Mouse (Mus musculus) forebrain, embryonic 11.5 days (tissue): ENCODE measurements around the gene Trim2. TPM values are rescaled to one million over a fixed set of nuclear protein-coding genes. Genes with fewer than 3 reads are reported as not detected.

ENCODE experiments used
- ATAC-seq: fragments of 200-750 bp; cut with Nextera tagmentation; replicated peaks from 2 replicates; pipeline ENCODE4 v1.8.0; 2017; ENCODE audit warnings: moderate TSS enrichment; ENCODE audit not compliant: low FRiP score
- DNase-seq: peaks from one replicate; pipeline ENCODE4 v3.0.0-alpha.2; 2017; ENCODE audit warnings: low spot score
- H3K27ac ChIP-seq: fragments of 300-500 bp; sonication (generic); 2 replicates; pipeline ENCODE4 v1.5.1; 2014; ENCODE audit warnings: low read depth, low read length
- H3K27me3 ChIP-seq: fragments of 300-500 bp; sonication (generic); 2 replicates; pipeline ENCODE4 v1.6.1; 2014; ENCODE audit warnings: mild to moderate bottlenecking, low read length, mixed read lengths; ENCODE audit not compliant: control insufficient read depth, insufficient read depth
- H3K36me3 ChIP-seq: fragments of 300-500 bp; sonication (generic); 2 replicates; pipeline ENCODE4 v1.6.1; 2014; ENCODE audit warnings: mild to moderate bottlenecking, low read length, moderate library complexity, mixed read lengths; ENCODE audit not compliant: control insufficient read depth, insufficient read depth
- H3K4me1 ChIP-seq: fragments of 300-500 bp; sonication (generic); replicated peaks from 2 replicates; pipeline ENCODE4 v1.6.1; 2014; ENCODE audit warnings: low read length, mixed read lengths; ENCODE audit not compliant: control insufficient read depth, insufficient read depth
- H3K4me2 ChIP-seq: fragments of 300-500 bp; sonication (generic); 2 replicates; pipeline ENCODE4 v1.6.1; 2014; ENCODE audit warnings: low read depth, mild to moderate bottlenecking, low read length, moderate library complexity, mixed read lengths; ENCODE audit not compliant: severe bottlenecking
- H3K4me3 ChIP-seq: fragments of 300-500 bp; sonication (generic); 2 replicates; pipeline ENCODE4 v1.5.1; 2014; ENCODE audit warnings: low read depth, low read length
- H3K9ac ChIP-seq: fragments of 300-500 bp; sonication (generic); 2 replicates; pipeline ENCODE4 v1.6.1; 2014; ENCODE audit warnings: low read length
- H3K9me3 ChIP-seq: fragments of 300-500 bp; sonication (generic); 2 replicates; pipeline ENCODE4 v1.6.1; 2016; ENCODE audit warnings: low read length, mixed read lengths; ENCODE audit not compliant: control insufficient read depth
- WGBS: fragments of 180-500 bp; shearing (Covaris S2); extraction: QIAGEN DNeasy Blood & Tissue Kit; methylation state at CpG from one replicate; pipeline ENCODE4 v1.1.7; 2014; 5-methylcytosine and 5-hydroxymethylcytosine counted together
- polyA plus RNA-seq: library from polyadenylated mRNA; unstranded; fragments of >200 nt; fragmentation: Nextera tagmentation; extraction: Ambion mirVana; gene quantifications from 2 replicates; pipeline ENCODE4 v1.2.1, GENCODE M21; 2014

Trim2 gene
- polyA plus RNA-seq, 1 experiment from 2014 or later = 70.3 TPM

DNA sequence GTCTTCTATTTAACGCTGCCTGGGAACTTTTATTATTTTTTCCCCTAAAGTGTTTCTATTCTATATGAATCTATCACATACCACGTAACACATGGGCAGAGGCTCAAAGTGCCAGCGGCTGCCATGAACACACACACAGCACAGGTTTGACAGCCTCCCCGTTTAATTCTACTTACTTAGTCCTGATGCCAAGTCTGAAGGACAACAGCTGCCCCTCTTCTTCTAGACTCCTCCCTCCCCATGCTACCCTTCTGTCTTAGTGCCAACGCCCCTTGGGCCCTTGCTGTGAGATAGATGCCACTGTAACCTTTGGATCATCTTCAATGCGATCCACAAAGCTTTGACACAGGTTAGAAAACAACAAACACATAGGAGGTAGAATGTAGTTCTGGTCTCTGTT lies 44.8 kb downstream of the Trim2 start:
- Histone ChIP-seq H3K4me1 (peaks cover 17% of the 10 kb centered on the region), H3K9ac (no peak overlapping the region), H3K9me3 (no peaks in the 10 kb centered on the region), H3K4me3 (no peak overlapping the region), H3K27ac (no peak overlapping the region), H3K27me3 (peaks cover 4% of the 10 kb centered on the region; the same call in 1 of the 2 replicates), H3K4me2 (no peak overlapping the region), H3K36me3 (no peaks in the 10 kb centered on the region)
- DNase-seq = no peak
- no peak for ATAC-seq
- WGBS = 86% methylated on average over 6 of the region's 6 CpGs

DNA sequence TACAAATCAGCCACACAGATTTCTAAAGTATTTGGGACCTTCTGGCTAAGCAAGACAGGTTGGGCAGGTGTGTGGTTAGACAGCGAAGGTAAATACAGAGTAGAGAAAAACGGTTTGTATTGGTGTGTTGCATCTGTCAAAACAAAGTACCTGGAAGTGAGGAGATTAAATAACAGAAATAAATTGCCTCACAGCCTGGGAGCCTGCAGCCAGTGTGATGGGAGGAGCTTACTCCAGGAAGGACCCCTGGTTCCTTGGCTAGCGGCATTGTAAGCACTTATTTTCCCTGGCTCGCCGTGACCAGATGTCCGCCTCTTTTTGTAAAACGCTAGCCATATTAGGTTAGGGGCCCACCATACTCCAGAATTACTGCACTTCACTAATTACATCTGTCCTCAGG lies 45.8 kb downstream of the Trim2 start:
- WGBS = 18% methylated on average over 7 of the region's 7 CpGs
- H3K4me1 ChIP-seq = peaks cover 17% of the 10 kb centered on the region
- no peak overlapping the region for H3K4me3 ChIP-seq
- no peaks in the 10 kb centered on the region for H3K9me3 ChIP-seq
- no peak overlapping the region for H3K9ac ChIP-seq
- DNase-seq (no peak), ATAC-seq (no peak; the same call in 1 of the 2 replicates)
- no peak overlapping the region for H3K4me2 ChIP-seq
- no peak overlapping the region for H3K27ac ChIP-seq
- no peaks in the 10 kb centered on the region for H3K36me3 ChIP-seq
- peaks cover 4% of the 10 kb centered on the region; the same call in 1 of the 2 replicates for H3K27me3 ChIP-seq

DNA sequence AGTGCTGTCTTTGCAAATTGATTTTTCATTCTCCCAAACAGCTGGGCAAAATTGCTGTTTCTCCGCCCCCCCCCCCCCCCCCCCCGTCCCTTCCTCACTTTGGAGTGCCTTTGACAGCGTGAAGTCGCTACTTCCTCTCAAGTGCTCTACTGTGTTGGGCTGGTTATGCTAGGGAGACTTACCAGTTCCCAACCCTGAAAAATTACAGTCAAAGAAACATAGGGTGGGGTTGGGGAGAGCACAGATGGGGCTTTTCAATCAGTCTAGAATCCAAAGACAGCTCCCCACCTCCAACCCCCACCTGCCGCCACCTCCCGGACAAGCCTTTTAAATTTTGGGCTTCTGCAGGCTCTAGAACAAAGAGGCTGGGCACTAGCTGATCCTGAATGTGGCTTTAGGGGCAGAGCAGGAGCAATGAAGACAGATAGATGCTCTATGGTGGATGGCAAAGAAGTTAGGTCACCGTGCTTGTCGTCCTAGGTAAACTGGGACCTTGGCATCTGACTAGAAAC lies 46.6 kb downstream of the Trim2 start:
- Histone ChIP-seq H3K36me3 (no peaks in the 10 kb centered on the region), H3K4me3 (peak overlapping the region; percentile 56), H3K27me3 (peaks cover 4% of the 10 kb centered on the region; the same call in 1 of the 2 replicates), H3K9me3 (no peaks in the 10 kb centered on the region), H3K27ac (no peak overlapping the region), H3K4me2 (peak overlapping the region; percentile 100), H3K4me1 (peaks cover 17% of the 10 kb centered on the region), H3K9ac (peak overlapping the region; percentile 84)
- 5% methylated on average over 5 of the region's 8 CpGs for WGBS
- ATAC-seq (peak; percentile 66), DNase-seq (no peak)

DNA sequence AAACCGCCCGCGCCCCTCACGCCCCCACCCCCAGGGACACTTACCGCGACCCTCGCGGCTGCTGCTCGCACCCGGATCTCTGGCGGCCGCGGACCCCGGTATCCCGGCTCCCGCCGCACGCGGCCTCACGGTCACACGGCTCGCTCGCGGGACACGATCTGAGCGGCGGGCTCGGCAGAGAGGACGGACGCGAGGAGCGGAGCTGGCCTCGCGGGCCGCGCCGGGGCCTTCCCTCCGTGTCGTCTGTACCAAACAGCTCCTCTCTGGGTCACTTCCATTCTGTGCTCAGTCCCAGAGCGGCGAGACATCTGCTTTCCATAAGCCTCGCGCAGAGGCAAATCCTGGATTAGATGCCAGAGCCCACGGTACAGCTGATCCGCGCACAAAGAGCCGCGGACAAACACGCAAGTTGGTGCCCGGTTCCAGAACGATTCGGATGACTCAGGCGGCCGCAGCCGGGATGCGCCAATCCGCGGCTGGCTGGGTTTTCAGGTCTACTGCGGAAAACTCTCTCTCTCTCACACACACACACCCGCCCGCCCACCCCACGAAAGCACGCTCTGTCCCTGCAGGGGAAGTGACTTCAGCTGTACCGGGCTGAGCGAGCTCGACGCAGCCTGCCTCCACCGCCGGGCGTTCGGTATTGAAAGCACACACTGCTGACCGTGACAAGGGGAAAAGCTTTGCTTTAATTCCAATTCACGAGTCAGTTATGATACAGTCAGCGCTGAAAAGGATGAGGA lies 47.2 kb downstream of the Trim2 start:
- no peaks in the 10 kb centered on the region for H3K36me3 ChIP-seq
- peaks cover 14% of the 10 kb centered on the region for H3K4me1 ChIP-seq

DNA sequence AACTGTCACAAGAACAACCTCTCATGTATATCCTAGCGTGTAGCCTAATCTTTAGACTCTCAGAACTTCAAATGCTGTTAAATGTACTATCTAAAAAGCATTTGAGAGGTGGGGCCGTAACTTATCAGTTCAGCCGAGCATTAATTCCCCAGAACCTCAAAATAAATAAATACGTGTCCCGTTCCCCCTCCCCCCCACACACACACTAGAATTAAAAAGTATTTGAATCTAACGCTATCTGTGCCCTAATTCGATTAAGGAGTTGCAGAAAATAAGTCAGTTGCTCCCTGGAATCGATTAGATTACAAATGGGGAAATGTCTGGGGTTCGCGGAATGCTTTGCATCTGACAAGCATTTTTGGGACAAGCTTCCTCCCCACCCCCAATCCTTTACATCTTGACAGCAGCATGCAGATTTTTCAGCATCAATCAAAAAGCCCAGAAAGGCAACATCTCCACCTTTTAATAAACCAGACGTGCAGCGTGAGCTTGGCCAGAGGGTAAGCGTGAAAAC lies 48.1 kb downstream of the Trim2 start:
- Histone ChIP-seq H3K36me3 (no peaks in the 10 kb centered on the region), H3K4me3 (peak overlapping the region; percentile 56), H3K9ac (peak overlapping the region; percentile 84), H3K27me3 (peaks cover 4% of the 10 kb centered on the region; the same call in 1 of the 2 replicates), H3K4me1 (peaks cover 23% of the 10 kb centered on the region), H3K4me2 (peak overlapping the region; percentile 100), H3K27ac (no peak overlapping the region), H3K9me3 (no peaks in the 10 kb centered on the region)
- DNase-seq (no peak), ATAC-seq (no peak)
- 10% methylated on average over 13 of the region's 13 CpGs for WGBS

More for the DNA sequence above, 47.2 kb downstream of the Trim2 start:
- H3K4me2 ChIP-seq = peak overlapping the region; percentile 100
- under 1% methylated on average over 72 of the region's 74 CpGs for WGBS
- no peaks in the 10 kb centered on the region for H3K9me3 ChIP-seq
- peak overlapping the region; percentile 84 for H3K9ac ChIP-seq
- DNase-seq (peak; percentile 82), ATAC-seq (peak; percentile 79)
- H3K27me3 ChIP-seq = peaks cover 4% of the 10 kb centered on the region; the same call in 1 of the 2 replicates
- H3K27ac ChIP-seq = 0 out of 2 replicates have a peak overlapping the region, but pooled peaks have one; percentile 31
- peak overlapping the region; percentile 56 for H3K4me3 ChIP-seq

DNA sequence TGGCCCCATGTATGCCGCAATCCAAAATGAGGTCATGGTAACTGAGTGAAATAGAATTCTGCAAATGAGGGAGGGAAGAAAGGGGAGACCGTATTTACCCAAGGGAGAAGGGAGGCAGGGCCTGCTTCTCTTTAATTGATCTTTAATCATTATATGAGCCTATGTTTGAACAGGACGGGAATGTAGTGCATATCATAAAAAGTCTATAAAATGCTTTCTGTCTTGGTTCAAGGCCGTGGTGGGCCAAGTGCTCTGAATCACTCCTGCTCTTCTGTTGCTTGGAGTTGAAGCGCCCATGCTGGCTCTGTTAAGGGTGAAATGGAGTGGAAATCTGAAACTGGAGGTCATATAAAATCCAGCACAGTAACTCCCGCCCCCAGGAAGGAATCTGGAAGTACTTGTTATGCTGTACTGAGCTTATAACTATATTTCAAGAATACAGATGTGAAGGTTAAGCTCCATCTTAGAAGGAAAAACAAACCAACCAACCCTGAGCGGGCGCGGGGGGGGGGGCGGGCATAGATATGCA lies 48.6 kb downstream of the Trim2 start:
- Histone ChIP-seq H3K27me3 (peaks cover 4% of the 10 kb centered on the region; the same call in 1 of the 2 replicates), H3K4me2 (peak overlapping the region; percentile 100), H3K4me1 (peaks cover 27% of the 10 kb centered on the region), H3K9me3 (no peaks in the 10 kb centered on the region), H3K9ac (no peak overlapping the region), H3K27ac (no peak overlapping the region), H3K36me3 (no peaks in the 10 kb centered on the region), H3K4me3 (peak overlapping the region; percentile 56; the same call in 1 of the 2 replicates)
- ATAC-seq (no peak), DNase-seq (no peak)
- 41% methylated on average over 10 of the region's 10 CpGs for WGBS

DNA sequence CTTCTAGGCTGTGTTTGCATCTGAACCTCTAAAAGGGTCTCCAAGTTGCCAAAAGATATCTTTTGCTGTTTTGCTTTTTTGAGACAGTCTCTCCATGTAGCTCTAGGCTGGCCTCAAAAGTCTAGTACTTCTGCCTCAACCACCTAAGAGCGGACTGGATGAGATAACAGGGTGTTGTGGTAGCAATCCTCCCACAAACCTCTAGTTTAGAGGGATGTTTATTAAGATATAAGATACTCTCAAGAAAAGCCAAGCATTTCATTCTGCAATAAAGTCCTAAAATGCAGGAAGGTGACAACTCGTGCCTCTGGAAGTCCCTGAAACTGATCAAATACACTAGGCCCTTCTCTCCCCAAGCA lies 52.2 kb downstream of the Trim2 start:
- Histone ChIP-seq H3K27me3 (peaks cover 4% of the 10 kb centered on the region; the same call in 1 of the 2 replicates), H3K4me2 (no peak overlapping the region), H3K4me1 (peaks cover 27% of the 10 kb centered on the region), H3K36me3 (no peaks in the 10 kb centered on the region), H3K4me3 (no peak overlapping the region), H3K9me3 (no peaks in the 10 kb centered on the region), H3K27ac (no peak overlapping the region), H3K9ac (no peak overlapping the region)
- ATAC-seq = no peak
- DNase-seq = no peak
- WGBS = 96% methylated on average over 2 of the region's 2 CpGs

DNA sequence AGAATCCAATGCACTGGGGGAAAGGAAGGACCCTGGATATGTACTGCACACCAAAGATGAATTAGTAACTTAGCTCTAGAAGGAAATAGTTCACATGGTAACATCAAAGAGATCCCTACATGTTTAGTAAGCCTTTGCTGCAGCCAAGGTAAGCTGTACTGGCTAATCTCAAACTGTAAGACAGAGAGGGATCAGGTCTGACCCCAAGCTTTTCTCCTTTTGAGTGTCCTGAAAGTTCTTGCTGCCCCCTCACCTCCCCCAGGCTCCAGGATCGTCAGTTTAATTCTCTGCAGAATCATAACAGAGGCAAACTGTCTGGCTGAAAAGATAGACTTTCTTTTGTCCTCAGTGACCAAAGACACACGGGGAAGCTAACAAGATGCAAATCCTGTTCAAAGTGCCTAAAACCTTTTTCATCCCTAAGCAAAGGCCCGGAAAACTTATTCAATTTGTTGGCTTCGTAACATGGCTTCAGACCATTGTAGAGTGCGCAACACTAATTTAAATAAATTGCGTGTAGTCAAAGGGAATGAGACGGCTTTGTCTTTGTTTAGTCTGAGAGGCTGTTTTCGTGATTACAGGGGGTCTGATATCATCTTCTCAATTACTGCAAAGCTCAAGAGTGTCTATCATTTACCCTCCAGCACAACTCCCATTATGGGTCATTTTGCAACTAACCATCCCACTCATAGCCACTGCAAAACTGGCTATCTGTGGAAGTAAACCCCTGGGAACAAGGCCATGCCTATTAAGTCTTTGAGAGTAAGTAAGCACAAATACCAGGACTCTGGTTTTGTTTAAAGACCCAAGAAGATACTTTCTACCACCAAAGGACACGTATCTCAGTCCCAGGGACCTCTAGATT lies 52.8 kb downstream of the Trim2 start:
- ATAC-seq = peak; percentile 48; the same call in 1 of the 2 replicates
- no peak for DNase-seq
- peak overlapping the region; percentile 20; the same call in 1 of the 2 replicates for H3K9ac ChIP-seq
- H3K9me3 ChIP-seq = no peaks in the 10 kb centered on the region
- no peaks in the 10 kb centered on the region for H3K36me3 ChIP-seq
- peaks cover 4% of the 10 kb centered on the region; the same call in 1 of the 2 replicates for H3K27me3 ChIP-seq
- peaks cover 27% of the 10 kb centered on the region for H3K4me1 ChIP-seq
- 21% methylated on average over 9 of the region's 9 CpGs for WGBS
- 0 out of 2 replicates have a peak overlapping the region, but pooled peaks have one; percentile 46 for H3K27ac ChIP-seq
- H3K4me2 ChIP-seq = 0 out of 2 replicates have a peak overlapping the region, but pooled peaks have one; percentile 8
- no peak overlapping the region for H3K4me3 ChIP-seq
